Mouse (Mus musculus): ENCODE measurements at regions not wholly inside any gene's neighbourhood (a gene's known extent, or its start where the extent isn't known, plus 50 kb on each side); places are given as distances from the start of the nearest gene placed in this dataset.

- TF ChIP-seq CTCF (IDR thresholded peaks at IDR 0.05; ENCODE audit: insufficient read depth, low read length) = no peak
- TF ChIP-seq POLR2A (IDR thresholded peaks at IDR 0.05; ENCODE audit: borderline replicate concordance, extremely low read depth, low read depth, low read length) = no peak
These were observed 364.0 kb downstream of the Adam6a start for GRCm38 (mm10) chr12:113907751-113908150.

Data from lung, adult 2 months (tissue).